Mouse (Mus musculus) erythroblast, embryonic 14.5 days (primary cell): ENCODE measurements at regions not wholly inside any gene's neighbourhood (a gene's known extent, or its start where the extent isn't known, plus 50 kb on each side); places are given as distances from the start of the nearest gene placed in this dataset.

Experiments
- GATA1 ChIP-seq: IDR thresholded peaks from 2 replicates; pipeline ENCODE4 v1.6.1; 2012; ENCODE audit warnings: low read length, inconsistent platforms, mixed read lengths
- TAL1 ChIP-seq: IDR thresholded peaks from 3 replicates; pipeline ENCODE4 v1.6.1; 2012; ENCODE audit warnings: low read length, inconsistent platforms, mixed read lengths

GRCm38 (mm10) chr17:84126168-84126567, 61.6 kb downstream of the Zfp36l2 start:
- TF ChIP-seq GATA1 = no peak
- no peak for TF ChIP-seq TAL1
